Mouse (Mus musculus): ENCODE results near the gene Nup214.

DNA sequence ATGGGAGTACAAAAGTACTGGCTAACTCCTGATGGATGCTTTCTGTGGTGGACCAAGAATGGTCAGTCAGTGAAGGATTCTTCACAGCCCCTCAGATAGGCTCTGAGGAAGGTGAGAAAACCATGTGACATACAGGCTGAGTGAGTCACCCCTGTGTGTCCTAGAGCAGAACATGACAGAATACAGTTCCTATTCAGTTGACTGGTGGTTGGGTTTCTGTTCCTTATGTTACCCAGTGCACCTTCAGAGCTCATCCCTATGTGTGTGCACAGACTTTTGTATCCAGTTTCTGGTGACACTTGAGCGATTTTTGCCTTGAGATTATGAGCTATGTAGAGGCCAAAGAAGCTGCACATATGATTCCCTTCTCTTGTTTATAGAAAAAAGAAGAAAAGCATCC, 13.5 kb downstream of the Nup214 start:
- no peak for TF ChIP-seq GATA1 (IDR thresholded peaks at IDR 0.05; ENCODE audit: borderline replicate concordance, low read length)
- TF ChIP-seq CTCF (IDR thresholded peaks at IDR 0.05; ENCODE audit: low read depth, low read length): no peak
- no peak for TF ChIP-seq GATA2 (IDR thresholded peaks at IDR 0.05; ENCODE audit: borderline replicate concordance, low read depth, low read length)
- TF ChIP-seq TAL1 (conservative IDR thresholded peaks at IDR 0.05; ENCODE audit: low read depth, low read length): no peak
